Mouse (Mus musculus): ENCODE data around the gene Hist1h1a. TPM values are rescaled to one million over a fixed set of nuclear protein-coding genes. Genes with fewer than 3 reads are reported as not detected.
A peak's percentile ranks its signal among the peaks of the same experiment; 100 is the strongest.
"Not testable (repeated sequence)": the region's sequence is repeated elsewhere in the genome, so short reads cannot be mapped to it uniquely, and the experiment has no call there.

Gene Hist1h1a
- polyA plus RNA-seq, 1 experiment from 2014 or later: 3.2 TPM

- no peaks in the 10 kb centered on the region for H3K27me3 ChIP-seq (replicated peaks; ENCODE audit: control insufficient read depth, insufficient read depth, low read length)
- no peak overlapping the region for H3K9ac ChIP-seq (ENCODE audit: low read depth, low read length)
- no peak overlapping the region for H3K27ac ChIP-seq (replicated peaks; ENCODE audit: low read depth, low read length)
- no peaks in the 10 kb centered on the region for H3K36me3 ChIP-seq (ENCODE audit: control insufficient read depth, insufficient read depth, low read length)
- no peak for DNase-seq (ENCODE audit: low spot score)
- H3K4me1 ChIP-seq (ENCODE audit: control insufficient read depth, insufficient read depth, low read length): peaks cover 16% of the 10 kb centered on the region
- H3K4me3 ChIP-seq (ENCODE audit: low read depth, low read length): no peak overlapping the region
- H3K9me3 ChIP-seq (ENCODE audit: control insufficient read depth, low read length): no peaks in the 10 kb centered on the region
- no peak for ATAC-seq (ENCODE audit: low read depth)
- 54% methylated on average over 5 of the region's 5 CpGs for WGBS
- H3K4me2 ChIP-seq (ENCODE audit: low read depth, low read length): no peak overlapping the region
Measured at GRCm38 (mm10) chr13:23768834-23769397, 5.5 kb downstream of the Hist1h1a start.

GRCm38 (mm10) chr13:23769613-23770012 is 6.1 kb downstream of the Hist1h1a start, which contains the start of gene Trim38:
TSS of gene Trim38 (plus strand) at chr13:23769913.
- H3K4me1 ChIP-seq (ENCODE audit: control insufficient read depth, insufficient read depth, low read length); H3K36me3 ChIP-seq (ENCODE audit: control insufficient read depth, insufficient read depth, low read length); DNase-seq (ENCODE audit: low spot score); H3K27ac ChIP-seq (replicated peaks; ENCODE audit: low read depth, low read length); H3K4me3 ChIP-seq (ENCODE audit: low read depth, low read length); H3K9me3 ChIP-seq (ENCODE audit: control insufficient read depth, low read length); H3K9ac ChIP-seq (ENCODE audit: low read depth, low read length); H3K4me2 ChIP-seq (ENCODE audit: low read depth, low read length); H3K27me3 ChIP-seq (replicated peaks; ENCODE audit: control insufficient read depth, insufficient read depth, low read length); ATAC-seq (ENCODE audit: low read depth): not testable (repeated sequence)
- 76% methylated on average over 2 of the region's 2 CpGs for WGBS

GRCm38 (mm10) chr13:23772561-23773313 is 9.3 kb downstream of the Hist1h1a start:
- peak overlapping the region; percentile 46 for H3K4me2 ChIP-seq (ENCODE audit: low read depth, low read length)
- no peaks in the 10 kb centered on the region for H3K27me3 ChIP-seq (replicated peaks; ENCODE audit: control insufficient read depth, insufficient read depth, low read length)
- DNase-seq (ENCODE audit: low spot score) (peak; percentile 87), ATAC-seq (ENCODE audit: low read depth) (peak; percentile 93)
- WGBS: 20% methylated on average over 21 of the region's 21 CpGs
- no peak overlapping the region for H3K27ac ChIP-seq (replicated peaks; ENCODE audit: low read depth, low read length)
- H3K4me1 ChIP-seq (ENCODE audit: control insufficient read depth, insufficient read depth, low read length): peaks cover 5% of the 10 kb centered on the region; the same call in 1 of the 2 replicates
- no peaks in the 10 kb centered on the region for H3K9me3 ChIP-seq (ENCODE audit: control insufficient read depth, low read length)
- no peak overlapping the region for H3K9ac ChIP-seq (ENCODE audit: low read depth, low read length)
- H3K36me3 ChIP-seq (ENCODE audit: control insufficient read depth, insufficient read depth, low read length): no peaks in the 10 kb centered on the region
- 0 out of 2 replicates have a peak overlapping the region, but pooled peaks have one; percentile 3 for H3K4me3 ChIP-seq (ENCODE audit: low read depth, low read length)

- no peak overlapping the region for H3K9ac ChIP-seq (ENCODE audit: low read depth, low read length)
- no peaks in the 10 kb centered on the region for H3K9me3 ChIP-seq (ENCODE audit: control insufficient read depth, low read length)
- H3K4me1 ChIP-seq (ENCODE audit: control insufficient read depth, insufficient read depth, low read length): no peaks in the 10 kb centered on the region
- DNase-seq (ENCODE audit: low spot score): no peak
- no peaks in the 10 kb centered on the region for H3K36me3 ChIP-seq (ENCODE audit: control insufficient read depth, insufficient read depth, low read length)
- no peaks in the 10 kb centered on the region for H3K27me3 ChIP-seq (replicated peaks; ENCODE audit: control insufficient read depth, insufficient read depth, low read length)
- no peak for ATAC-seq (ENCODE audit: low read depth)
- no peak overlapping the region for H3K27ac ChIP-seq (replicated peaks; ENCODE audit: low read depth, low read length)
- no peak overlapping the region for H3K4me2 ChIP-seq (ENCODE audit: low read depth, low read length)
- no peak overlapping the region for H3K4me3 ChIP-seq (ENCODE audit: low read depth, low read length)
- WGBS: 92% methylated on average over 7 of the region's 7 CpGs
Measured at GRCm38 (mm10) chr13:23778339-23778738, 14.9 kb downstream of the Hist1h1a start.

- H3K9ac ChIP-seq (ENCODE audit: low read depth, low read length): no peak overlapping the region
- no peaks in the 10 kb centered on the region for H3K9me3 ChIP-seq (ENCODE audit: control insufficient read depth, low read length)
- 84% methylated on average over 4 of the region's 4 CpGs for WGBS
Measured at GRCm38 (mm10) chr13:23779025-23779424, 15.6 kb downstream of the Hist1h1a start.

DNA sequence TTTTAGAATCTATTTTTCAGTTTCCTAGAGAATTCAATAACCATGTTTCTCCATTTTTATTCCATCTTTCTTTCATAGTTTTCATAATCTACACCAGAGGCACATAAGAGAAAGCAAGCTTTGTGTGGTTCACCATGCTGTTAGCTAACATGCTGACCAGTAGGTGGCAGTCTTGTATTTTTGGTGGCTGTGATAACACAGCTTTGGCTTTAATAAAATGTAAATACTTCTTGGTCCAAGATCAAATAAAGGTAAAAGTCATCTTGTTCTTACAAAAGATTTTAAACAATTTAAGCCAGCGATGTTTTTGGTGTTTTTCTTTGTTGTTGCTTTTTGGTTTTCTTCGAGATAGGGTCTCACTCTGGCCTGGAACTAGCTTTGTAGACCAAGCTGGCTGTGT is 29.1 kb downstream of the Hist1h1a start:
- no peaks in the 10 kb centered on the region for H3K27me3 ChIP-seq (replicated peaks; ENCODE audit: control insufficient read depth, insufficient read depth, low read length)
- 42% methylated on average over 2 of the region's 2 CpGs for WGBS
- DNase-seq (ENCODE audit: low spot score): peak; percentile 81

More at GRCm38 (mm10) chr13:23779025-23779424, 15.6 kb downstream of the Hist1h1a start:
- Histone ChIP-seq H3K4me2 (ENCODE audit: low read depth, low read length) (no peak overlapping the region), H3K4me1 (ENCODE audit: control insufficient read depth, insufficient read depth, low read length) (no peaks in the 10 kb centered on the region), H3K27me3 (replicated peaks; ENCODE audit: control insufficient read depth, insufficient read depth, low read length) (no peaks in the 10 kb centered on the region), H3K4me3 (ENCODE audit: low read depth, low read length) (no peak overlapping the region), H3K36me3 (ENCODE audit: control insufficient read depth, insufficient read depth, low read length) (no peaks in the 10 kb centered on the region), H3K27ac (replicated peaks; ENCODE audit: low read depth, low read length) (no peak overlapping the region)
- DNase-seq (ENCODE audit: low spot score) (no peak), ATAC-seq (ENCODE audit: low read depth) (no peak)

DNA sequence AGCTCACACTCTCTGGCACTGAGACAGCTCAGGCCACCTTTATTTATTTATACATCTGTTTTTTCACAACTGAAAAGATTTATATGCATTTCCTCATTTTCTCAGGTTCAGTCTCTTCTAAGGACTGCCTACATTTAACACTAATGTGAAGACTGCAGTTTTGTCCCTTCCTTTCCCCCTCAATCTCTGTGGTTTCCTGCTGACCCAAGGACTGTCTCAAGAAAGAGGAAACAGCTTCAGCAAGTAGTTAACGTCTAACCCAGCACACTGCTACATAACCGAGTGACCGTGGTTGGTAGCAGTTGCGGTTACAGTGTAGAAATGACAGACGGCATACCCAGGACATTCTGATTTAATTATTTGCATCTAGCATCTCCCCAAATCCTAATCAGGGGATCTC is 35.9 kb downstream of the Hist1h1a start:
- no peaks in the 10 kb centered on the region for H3K4me1 ChIP-seq (ENCODE audit: control insufficient read depth, insufficient read depth, low read length)
- H3K9me3 ChIP-seq (ENCODE audit: control insufficient read depth, low read length): no peaks in the 10 kb centered on the region
- no peak overlapping the region for H3K9ac ChIP-seq (ENCODE audit: low read depth, low read length)
- H3K36me3 ChIP-seq (ENCODE audit: control insufficient read depth, insufficient read depth, low read length): no peaks in the 10 kb centered on the region
- no peak overlapping the region for H3K4me2 ChIP-seq (ENCODE audit: low read depth, low read length)
- ATAC-seq (ENCODE audit: low read depth) (no peak), DNase-seq (ENCODE audit: low spot score) (no peak)
- no peak overlapping the region for H3K27ac ChIP-seq (replicated peaks; ENCODE audit: low read depth, low read length)
- no peak overlapping the region for H3K4me3 ChIP-seq (ENCODE audit: low read depth, low read length)
- H3K27me3 ChIP-seq (replicated peaks; ENCODE audit: control insufficient read depth, insufficient read depth, low read length): no peaks in the 10 kb centered on the region
- 52% methylated on average over 5 of the region's 5 CpGs for WGBS

More for the DNA sequence above, 29.1 kb downstream of the Hist1h1a start:
- no peaks in the 10 kb centered on the region for H3K9me3 ChIP-seq (ENCODE audit: control insufficient read depth, low read length)
- H3K9ac ChIP-seq (ENCODE audit: low read depth, low read length): no peak overlapping the region
- no peak for ATAC-seq (ENCODE audit: low read depth)
- H3K4me1 ChIP-seq (ENCODE audit: control insufficient read depth, insufficient read depth, low read length): no peaks in the 10 kb centered on the region
- no peak overlapping the region for H3K4me3 ChIP-seq (ENCODE audit: low read depth, low read length)
- H3K27ac ChIP-seq (replicated peaks; ENCODE audit: low read depth, low read length): no peak overlapping the region
- H3K36me3 ChIP-seq (ENCODE audit: control insufficient read depth, insufficient read depth, low read length): no peaks in the 10 kb centered on the region
- H3K4me2 ChIP-seq (ENCODE audit: low read depth, low read length): no peak overlapping the region

DNA sequence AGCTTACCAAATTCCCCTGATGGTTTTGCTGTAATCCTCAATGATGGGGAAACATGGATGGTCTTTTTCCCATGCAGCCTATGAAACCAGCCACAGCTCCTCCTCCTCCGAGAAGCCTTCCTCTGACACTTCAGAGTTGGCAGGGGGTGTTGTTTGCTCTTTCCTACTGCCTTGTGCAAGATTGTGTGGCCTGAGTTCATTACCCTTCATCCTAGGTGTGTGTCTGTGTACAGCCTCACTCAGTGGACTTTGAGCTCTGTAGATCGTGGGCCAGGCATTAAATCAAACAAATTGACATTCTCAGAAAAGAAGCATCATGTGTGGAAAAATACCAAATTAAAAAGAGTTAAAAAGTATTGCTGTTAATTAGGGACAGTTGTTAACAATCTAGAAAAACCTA is 41.1 kb downstream of the Hist1h1a start:
- Histone ChIP-seq H3K36me3 (ENCODE audit: control insufficient read depth, insufficient read depth, low read length) (no peaks in the 10 kb centered on the region), H3K4me2 (ENCODE audit: low read depth, low read length) (no peak overlapping the region), H3K4me1 (ENCODE audit: control insufficient read depth, insufficient read depth, low read length) (no peaks in the 10 kb centered on the region), H3K27ac (replicated peaks; ENCODE audit: low read depth, low read length) (no peak overlapping the region), H3K27me3 (replicated peaks; ENCODE audit: control insufficient read depth, insufficient read depth, low read length) (no peaks in the 10 kb centered on the region), H3K9me3 (ENCODE audit: control insufficient read depth, low read length) (no peaks in the 10 kb centered on the region), H3K4me3 (ENCODE audit: low read depth, low read length) (no peak overlapping the region), H3K9ac (ENCODE audit: low read depth, low read length) (no peak overlapping the region)
- ATAC-seq (ENCODE audit: low read depth) (no peak), DNase-seq (ENCODE audit: low spot score) (no peak)
- 80% methylated on average over 2 of the region's 2 CpGs for WGBS
